Mouse (Mus musculus): Measurements from ENCODE around the gene Fahd2a. TPM values are rescaled to one million over a fixed set of nuclear protein-coding genes. Genes with fewer than 3 reads are reported as not detected.

Fahd2a gene
- polyA plus RNA-seq, 1 experiment from 2014 or later: 27.4 TPM

GRCm38 (mm10) chr2:127387521-127387920 is 56.8 kb downstream of the Fahd2a start:
- H3K27ac ChIP-seq (replicated peaks): no peak overlapping the region
- H3K4me2 ChIP-seq: no peak overlapping the region
- H3K4me1 ChIP-seq: no peaks in the 10 kb centered on the region
- H3K27me3 ChIP-seq (replicated peaks): peaks cover 4% of the 10 kb centered on the region; the same call in 1 of the 2 replicates
- no peaks in the 10 kb centered on the region for H3K36me3 ChIP-seq
- ATAC-seq (ENCODE audit: extremely low read depth, insufficient number of reproducible peaks, low FRiP score, low TSS enrichment): no peak
- H3K4me3 ChIP-seq: no peak overlapping the region
- WGBS: 67% methylated on average over 2 of the region's 2 CpGs
- no peaks in the 10 kb centered on the region for H3K9me3 ChIP-seq
- H3K9ac ChIP-seq: no peak overlapping the region

Other genes with a start within 250 kb of the Fahd2a start
- 1.1 and 1.4 TPM in 2 replicates for gene 1810024B03Rik, start 236.3 kb downstream of the Fahd2a start, polyA plus RNA-seq (2015; fragmentation: Nextera tagmentation; extraction: Ambion mirVana)
- 35.2 and 38.0 TPM in 2 replicates for gene Snrnp200, start 236.2 kb downstream of the Fahd2a start, polyA plus RNA-seq (2015; fragmentation: Nextera tagmentation; extraction: Ambion mirVana)
- gene Ciao1, start 196.7 kb downstream of the Fahd2a start, polyA plus RNA-seq (2015; fragmentation: Nextera tagmentation; extraction: Ambion mirVana): 48.4 and 55.5 TPM in 2 replicates
- gene Tmem127, start 196.7 kb downstream of the Fahd2a start, polyA plus RNA-seq (2015; fragmentation: Nextera tagmentation; extraction: Ambion mirVana): 19.7 and 21.6 TPM in 2 replicates
- 92.0 and 94.0 TPM in 2 replicates for gene Stard7, start 174.3 kb downstream of the Fahd2a start, polyA plus RNA-seq (2015; fragmentation: Nextera tagmentation; extraction: Ambion mirVana)
- gene Dusp2, start 108.4 kb downstream of the Fahd2a start, polyA plus RNA-seq (2015; fragmentation: Nextera tagmentation; extraction: Ambion mirVana): 13.5 and 15.9 TPM in 2 replicates
- gene Astl, start 105.9 kb downstream of the Fahd2a start, polyA plus RNA-seq (2015; fragmentation: Nextera tagmentation; extraction: Ambion mirVana): not detected in 2 replicates
- gene Adra2b, start 81.4 kb downstream of the Fahd2a start, polyA plus RNA-seq (2015; fragmentation: Nextera tagmentation; extraction: Ambion mirVana): 1.6 and 1.8 TPM in 2 replicates
- 0.41 and 0.45 TPM in 2 replicates for gene Gpat2, start 19.4 kb downstream of the Fahd2a start, polyA plus RNA-seq (2015; fragmentation: Nextera tagmentation; extraction: Ambion mirVana)
- 0.93 and 1.4 TPM in 2 replicates for gene Kcnip3, start 77.5 kb upstream of the Fahd2a start, polyA plus RNA-seq (2015; fragmentation: Nextera tagmentation; extraction: Ambion mirVana)
- gene Prom2, start 96.9 kb upstream of the Fahd2a start, polyA plus RNA-seq (2015; fragmentation: Nextera tagmentation; extraction: Ambion mirVana): 0.10 and 0.19 TPM in 2 replicates
- 1.8 and 2.5 TPM in 2 replicates for gene Zfp661, start 142.5 kb upstream of the Fahd2a start, polyA plus RNA-seq (2015; fragmentation: Nextera tagmentation; extraction: Ambion mirVana)
- gene Mrps5, start 142.7 kb upstream of the Fahd2a start, polyA plus RNA-seq (2015; fragmentation: Nextera tagmentation; extraction: Ambion mirVana): 123 and 136 TPM in 2 replicates
- gene Mal, start 212.1 kb upstream of the Fahd2a start, polyA plus RNA-seq (2015; fragmentation: Nextera tagmentation; extraction: Ambion mirVana): 1.6 and 2.0 TPM in 2 replicates